Mouse (Mus musculus) gastrocnemius, postnatal 25 days (tissue): ENCODE measurements around the gene 4933417A18Rik. TPM values are rescaled to one million over a fixed set of nuclear protein-coding genes. Genes with fewer than 3 reads are reported as not detected.
"Not testable (repeated sequence)": the region's sequence is repeated elsewhere in the genome, so short reads cannot be mapped to it uniquely, and the experiment has no call there.

Experiments used
- DNase-seq: peaks from one replicate; pipeline ENCODE4 v3.0.0; 2022
- total RNA-seq, 2 experiments: library from RNA; stranded (reverse); gene quantifications; 1 replicate in 1 of 2; 2 replicates in 1 of 2; pipeline ENCODE4 v1.2.3; 2021

Gene 4933417A18Rik
- total RNA-seq, 2 experiments from 2014 or later = not detected

GRCm38 (mm10) chr13:34973770-34974169 is 49.6 kb downstream of the 4933417A18Rik start:
- no peak for DNase-seq

- no peak for DNase-seq
Measured at GRCm38 (mm10) chr13:34976116-34976515, 51.9 kb downstream of the 4933417A18Rik start.

- no peak for DNase-seq
Measured at GRCm38 (mm10) chr13:34977410-34977809, 53.2 kb downstream of the 4933417A18Rik start.

GRCm38 (mm10) chr13:34978635-34979034 is 54.4 kb downstream of the 4933417A18Rik start:
- not testable (repeated sequence) for DNase-seq

GRCm38 (mm10) chr13:34983479-34983878 is 59.3 kb downstream of the 4933417A18Rik start:
- not testable (repeated sequence) for DNase-seq

GRCm38 (mm10) chr13:34991581-34992273 is 67.5 kb downstream of the 4933417A18Rik start:
- no peak for DNase-seq

GRCm38 (mm10) chr13:34993085-34993484 is 68.9 kb downstream of the 4933417A18Rik start:
- no peak for DNase-seq

GRCm38 (mm10) chr13:34993595-34993982 is 69.4 kb downstream of the 4933417A18Rik start:
- DNase-seq = no peak

- DNase-seq = peak; percentile 97
Measured at GRCm38 (mm10) chr13:34993983-34994811, 70.0 kb downstream of the 4933417A18Rik start.

- DNase-seq = no peak
Measured at GRCm38 (mm10) chr13:34995925-34996324, 71.7 kb downstream of the 4933417A18Rik start.

Other genes with a start within 250 kb of the 4933417A18Rik start
- not detected for gene Fam50b, start 189.6 kb upstream of the 4933417A18Rik start, total RNA-seq
- gene Prpf4b, start 49.1 kb upstream of the 4933417A18Rik start, total RNA-seq = 10 to 100 TPM; 26.9 to 27.3 TPM
- gene Fam217a, start 99 bp upstream of the 4933417A18Rik start, total RNA-seq = not detected
- gene Eci3, start 39.4 kb downstream of the 4933417A18Rik start, total RNA-seq = under 1 TPM; 0.75 to 0.90 TPM
- gene Eci2, start 102.7 kb downstream of the 4933417A18Rik start, total RNA-seq = 10 to 100 TPM; 89.0 to 91.1 TPM